Mouse (Mus musculus) forebrain, embryonic 13.5 days (tissue): Measurements from ENCODE around the gene Map2k3. TPM values are rescaled to one million over a fixed set of nuclear protein-coding genes. Genes with fewer than 3 reads are reported as not detected.

Source experiments
- ATAC-seq: fragments of 200-750 bp; cut with Nextera tagmentation; 2 replicates; pipeline ENCODE4 v1.8.0; 2017
- H3K27ac ChIP-seq: fragments of 300-500 bp; sonication (generic); 2 replicates; pipeline ENCODE4 v1.5.1; 2015; ENCODE audit warnings: inconsistent platforms, mild to moderate bottlenecking, moderate library complexity
- H3K27me3 ChIP-seq: fragments of 300-500 bp; sonication (generic); 2 replicates; pipeline ENCODE4 v1.6.1; 2015; ENCODE audit warnings: mild to moderate bottlenecking, inconsistent platforms
- H3K36me3 ChIP-seq: fragments of 300-500 bp; sonication (generic); 2 replicates; pipeline ENCODE4 v1.6.1; 2015; ENCODE audit warnings: mild to moderate bottlenecking, inconsistent platforms; ENCODE audit not compliant: poor library complexity, severe bottlenecking
- H3K4me1 ChIP-seq: fragments of 300-500 bp; sonication (generic); 2 replicates; pipeline ENCODE4 v1.6.1; 2015; ENCODE audit warnings: inconsistent platforms
- H3K4me2 ChIP-seq: fragments of 300-500 bp; sonication (generic); 2 replicates; pipeline ENCODE4 v1.6.1; 2015; ENCODE audit warnings: inconsistent platforms, mild to moderate bottlenecking, moderate library complexity
- H3K4me3 ChIP-seq: fragments of 300-500 bp; sonication (generic); 2 replicates; pipeline ENCODE4 v1.5.1; 2015; ENCODE audit warnings: mild to moderate bottlenecking, inconsistent platforms
- H3K9ac ChIP-seq: fragments of 300-500 bp; sonication (generic); 2 replicates; pipeline ENCODE4 v1.6.1; 2015; ENCODE audit warnings: mild to moderate bottlenecking, inconsistent platforms
- H3K9me3 ChIP-seq: fragments of 300-500 bp; sonication (generic); replicated peaks from 2 replicates; pipeline ENCODE4 v1.6.1; 2016; ENCODE audit warnings: inconsistent platforms
- WGBS: fragments of 180-500 bp; shearing (Covaris S2); methylation state at CpG from one replicate; pipeline ENCODE4 v1.1.7; 2015; 5-methylcytosine and 5-hydroxymethylcytosine counted together
- polyA plus RNA-seq: library from polyadenylated mRNA; unstranded; fragments of >200 nt; fragmentation: Nextera tagmentation; extraction: Ambion mirVana; gene quantifications from 2 replicates; pipeline ENCODE4 v1.2.1, GENCODE M21; 2015

Map2k3 gene
- polyA plus RNA-seq, 1 experiment from 2014 or later: 33.9 TPM

GRCm38 (mm10) chr11:60908073-60908472 lies 23.8 kb upstream of the Map2k3 start:
- no peak overlapping the region for H3K27ac ChIP-seq
- no peaks in the 10 kb centered on the region for H3K27me3 ChIP-seq
- H3K4me1 ChIP-seq: peaks cover 17% of the 10 kb centered on the region
- H3K4me2 ChIP-seq: no peak overlapping the region
- no peaks in the 10 kb centered on the region for H3K9me3 ChIP-seq
- H3K9ac ChIP-seq: no peak overlapping the region
- H3K36me3 ChIP-seq: peaks cover 39% of the 10 kb centered on the region
- ATAC-seq: no peak
- WGBS: 56% methylated on average over 3 of the region's 3 CpGs
- H3K4me3 ChIP-seq: no peak overlapping the region

- Histone ChIP-seq H3K4me2 (no peak overlapping the region), H3K36me3 (peaks cover 23% of the 10 kb centered on the region), H3K9me3 (no peaks in the 10 kb centered on the region), H3K4me3 (no peak overlapping the region), H3K27ac (no peak overlapping the region), H3K27me3 (no peaks in the 10 kb centered on the region), H3K9ac (no peak overlapping the region), H3K4me1 (peaks cover 24% of the 10 kb centered on the region)
- WGBS: 77% methylated on average over 1 of the region's 1 CpGs
- ATAC-seq: no peak
These were observed 22.2 kb upstream of the Map2k3 start for GRCm38 (mm10) chr11:60909626-60910025.

- WGBS: 32% methylated on average over 7 of the region's 7 CpGs
These were observed 19.3 kb upstream of the Map2k3 start for GRCm38 (mm10) chr11:60912525-60912973.

GRCm38 (mm10) chr11:60913301-60914196 lies 18.3 kb upstream of the Map2k3 start:
- Histone ChIP-seq H3K4me2 (peak overlapping the region; percentile 84), H3K9ac (peak overlapping the region; percentile 93), H3K27me3 (no peaks in the 10 kb centered on the region), H3K36me3 (no peaks in the 10 kb centered on the region), H3K9me3 (no peaks in the 10 kb centered on the region), H3K27ac (peak overlapping the region; percentile 77), H3K4me1 (peaks cover 28% of the 10 kb centered on the region), H3K4me3 (peak overlapping the region; percentile 70)
- ATAC-seq: peak; percentile 95
- WGBS: under 1% methylated on average over 72 of the region's 86 CpGs

More at GRCm38 (mm10) chr11:60912525-60912973, 19.3 kb upstream of the Map2k3 start:
- Histone ChIP-seq H3K27me3 (no peaks in the 10 kb centered on the region), H3K9ac (peak overlapping the region; percentile 93), H3K4me3 (peak overlapping the region; percentile 70), H3K4me1 (peaks cover 28% of the 10 kb centered on the region), H3K27ac (no peak overlapping the region), H3K36me3 (no peaks in the 10 kb centered on the region), H3K9me3 (no peaks in the 10 kb centered on the region), H3K4me2 (peak overlapping the region; percentile 84)
- no peak for ATAC-seq

- 34% methylated on average over 7 of the region's 7 CpGs for WGBS
- no peak for ATAC-seq
- H3K4me3 ChIP-seq: peak within 1 kb of the TSS; percentile 70
- H3K27ac ChIP-seq: peak within 1 kb of the TSS; percentile 77
- H3K4me2 ChIP-seq: peak within 1 kb of the TSS; percentile 84
- H3K27me3 ChIP-seq: no peaks in the 10 kb centered on the region
- no peaks in the 10 kb centered on the region for H3K9me3 ChIP-seq
- H3K36me3 ChIP-seq: no peaks in the 10 kb centered on the region
- H3K4me1 ChIP-seq: peaks cover 28% of the 10 kb centered on the region
- peak within 1 kb of the TSS; percentile 93 for H3K9ac ChIP-seq
These were observed 17.3 kb upstream of the Map2k3 start, which contains the start of gene Natd1 for GRCm38 (mm10) chr11:60914491-60914890. Gene Natd1 (minus strand): TSS chr11:60914750.

- Histone ChIP-seq H3K9ac (no peak overlapping the region), H3K36me3 (no peaks in the 10 kb centered on the region), H3K4me3 (no peak overlapping the region), H3K4me1 (peaks cover 28% of the 10 kb centered on the region), H3K27ac (no peak overlapping the region), H3K27me3 (no peaks in the 10 kb centered on the region), H3K4me2 (no peak overlapping the region), H3K9me3 (no peaks in the 10 kb centered on the region)
- 85% methylated on average over 4 of the region's 4 CpGs for WGBS
- ATAC-seq: no peak
These were observed 16.6 kb upstream of the Map2k3 start for GRCm38 (mm10) chr11:60915201-60915600.

GRCm38 (mm10) chr11:60920021-60920420 lies 11.8 kb upstream of the Map2k3 start:
- H3K4me1 ChIP-seq: no peaks in the 10 kb centered on the region
- H3K4me2 ChIP-seq: no peak overlapping the region
- WGBS: 84% methylated on average over 2 of the region's 2 CpGs
- no peak overlapping the region for H3K9ac ChIP-seq
- no peaks in the 10 kb centered on the region for H3K36me3 ChIP-seq
- no peak; the same call in 1 of the 2 replicates for ATAC-seq
- no peak overlapping the region for H3K27ac ChIP-seq
- no peak overlapping the region for H3K4me3 ChIP-seq
- H3K9me3 ChIP-seq: no peaks in the 10 kb centered on the region
- no peaks in the 10 kb centered on the region for H3K27me3 ChIP-seq

- H3K36me3 ChIP-seq: no peaks in the 10 kb centered on the region
- ATAC-seq: no peak
- no peak overlapping the region for H3K4me2 ChIP-seq
- no peak overlapping the region for H3K4me3 ChIP-seq
- H3K9ac ChIP-seq: no peak overlapping the region
- H3K9me3 ChIP-seq: no peaks in the 10 kb centered on the region
- no peak overlapping the region for H3K27ac ChIP-seq
- no peaks in the 10 kb centered on the region for H3K27me3 ChIP-seq
- WGBS: 81% methylated on average over 1 of the region's 1 CpGs
- H3K4me1 ChIP-seq: peaks cover 4% of the 10 kb centered on the region; the same call in 1 of the 2 replicates
These were observed 9.6 kb upstream of the Map2k3 start for GRCm38 (mm10) chr11:60922195-60922594.

- Histone ChIP-seq H3K27me3 (no peaks in the 10 kb centered on the region), H3K4me2 (no peak overlapping the region), H3K27ac (no peak overlapping the region), H3K36me3 (no peaks in the 10 kb centered on the region), H3K9me3 (no peaks in the 10 kb centered on the region), H3K4me3 (no peak overlapping the region), H3K4me1 (peaks cover 10% of the 10 kb centered on the region), H3K9ac (no peak overlapping the region)
- ATAC-seq: no peak
- 66% methylated on average over 5 of the region's 5 CpGs for WGBS
These were observed 8.9 kb upstream of the Map2k3 start for GRCm38 (mm10) chr11:60922964-60923363.

GRCm38 (mm10) chr11:60924498-60924897 lies 7.3 kb upstream of the Map2k3 start:
- Histone ChIP-seq H3K9me3 (no peaks in the 10 kb centered on the region), H3K36me3 (no peaks in the 10 kb centered on the region), H3K4me2 (no peak overlapping the region), H3K27ac (no peak overlapping the region), H3K4me3 (no peak overlapping the region), H3K4me1 (peaks cover 10% of the 10 kb centered on the region), H3K9ac (no peak overlapping the region), H3K27me3 (no peaks in the 10 kb centered on the region)
- no peak for ATAC-seq
- 63% methylated on average over 6 of the region's 6 CpGs for WGBS

- Histone ChIP-seq H3K9ac (no peak overlapping the region), H3K27me3 (no peaks in the 10 kb centered on the region), H3K4me2 (no peak overlapping the region), H3K4me1 (peaks cover 10% of the 10 kb centered on the region), H3K9me3 (no peaks in the 10 kb centered on the region), H3K36me3 (no peaks in the 10 kb centered on the region), H3K4me3 (no peak overlapping the region), H3K27ac (no peak overlapping the region)
- ATAC-seq: no peak
- 88% methylated on average over 1 of the region's 1 CpGs for WGBS
These were observed 6.9 kb upstream of the Map2k3 start for GRCm38 (mm10) chr11:60924981-60925380.

GRCm38 (mm10) chr11:60927264-60927663 lies 4.6 kb upstream of the Map2k3 start:
- 1% methylated on average over 9 of the region's 9 CpGs for WGBS
- peak overlapping the region; percentile 21 for H3K4me3 ChIP-seq
- peak overlapping the region; percentile 17; the same call in 1 of the 2 replicates for H3K9ac ChIP-seq

More at GRCm38 (mm10) chr11:60927264-60927663, 4.6 kb upstream of the Map2k3 start:
- H3K9me3 ChIP-seq: no peaks in the 10 kb centered on the region
- H3K4me2 ChIP-seq: peak overlapping the region; percentile 48
- no peak overlapping the region for H3K27ac ChIP-seq
- ATAC-seq: peak; percentile 74
- peaks cover 16% of the 10 kb centered on the region for H3K4me1 ChIP-seq
- H3K36me3 ChIP-seq: no peaks in the 10 kb centered on the region
- H3K27me3 ChIP-seq: peaks cover 6% of the 10 kb centered on the region; the same call in 1 of the 2 replicates
